Mouse (Mus musculus) forebrain, embryonic 15.5 days (tissue): Measurements from ENCODE around the gene Nr1i3. TPM values are rescaled to one million over a fixed set of nuclear protein-coding genes. Genes with fewer than 3 reads are reported as not detected.
A peak's percentile ranks its signal among the peaks of the same experiment; 100 is the strongest.

Source experiments
- ATAC-seq: fragments of 200-750 bp; cut with Nextera tagmentation; replicated peaks from 2 replicates; pipeline ENCODE4 v1.8.0; 2017; ENCODE audit warnings: mild to moderate bottlenecking, moderate TSS enrichment, moderate library complexity
- H3K27ac ChIP-seq: fragments of 300-500 bp; sonication (generic); replicated peaks from 2 replicates; pipeline ENCODE4 v1.5.1; 2015; ENCODE audit warnings: mild to moderate bottlenecking, inconsistent platforms
- H3K27me3 ChIP-seq: fragments of 300-500 bp; sonication (generic); 2 replicates; pipeline ENCODE4 v1.6.1; 2015; ENCODE audit warnings: inconsistent platforms
- H3K36me3 ChIP-seq: fragments of 300-500 bp; sonication (generic); 2 replicates; pipeline ENCODE4 v1.6.1; 2015; ENCODE audit warnings: mild to moderate bottlenecking, inconsistent platforms
- H3K4me1 ChIP-seq: fragments of 300-500 bp; sonication (generic); 2 replicates; pipeline ENCODE4 v1.6.1; 2015; ENCODE audit warnings: inconsistent platforms
- H3K4me2 ChIP-seq: fragments of 300-500 bp; sonication (generic); replicated peaks from 2 replicates; pipeline ENCODE4 v1.6.1; 2015; ENCODE audit warnings: mild to moderate bottlenecking, inconsistent platforms
- H3K4me3 ChIP-seq: fragments of 300-500 bp; sonication (generic); 2 replicates; pipeline ENCODE4 v1.5.1; 2015; ENCODE audit warnings: mild to moderate bottlenecking, inconsistent platforms
- H3K9ac ChIP-seq: fragments of 300-500 bp; sonication (generic); replicated peaks from 2 replicates; pipeline ENCODE4 v1.6.1; 2015; ENCODE audit warnings: mild to moderate bottlenecking, inconsistent platforms
- H3K9me3 ChIP-seq: fragments of 300-500 bp; sonication (generic); 2 replicates; pipeline ENCODE4 v1.6.1; 2016; ENCODE audit warnings: inconsistent platforms
- WGBS: fragments of 180-500 bp; shearing (Covaris S2); methylation state at CpG from one replicate; pipeline ENCODE4 v1.1.7; 2015; ENCODE audit warnings: mixed read lengths; 5-methylcytosine and 5-hydroxymethylcytosine counted together
- polyA plus RNA-seq: library from polyadenylated mRNA; unstranded; fragments of >200 nt; fragmentation: Nextera tagmentation; extraction: Ambion mirVana; gene quantifications from 2 replicates; pipeline ENCODE4 v1.2.1, GENCODE M21; 2015

The Nr1i3 gene
- polyA plus RNA-seq, 1 experiment from 2014 or later = 0.22 TPM

DNA sequence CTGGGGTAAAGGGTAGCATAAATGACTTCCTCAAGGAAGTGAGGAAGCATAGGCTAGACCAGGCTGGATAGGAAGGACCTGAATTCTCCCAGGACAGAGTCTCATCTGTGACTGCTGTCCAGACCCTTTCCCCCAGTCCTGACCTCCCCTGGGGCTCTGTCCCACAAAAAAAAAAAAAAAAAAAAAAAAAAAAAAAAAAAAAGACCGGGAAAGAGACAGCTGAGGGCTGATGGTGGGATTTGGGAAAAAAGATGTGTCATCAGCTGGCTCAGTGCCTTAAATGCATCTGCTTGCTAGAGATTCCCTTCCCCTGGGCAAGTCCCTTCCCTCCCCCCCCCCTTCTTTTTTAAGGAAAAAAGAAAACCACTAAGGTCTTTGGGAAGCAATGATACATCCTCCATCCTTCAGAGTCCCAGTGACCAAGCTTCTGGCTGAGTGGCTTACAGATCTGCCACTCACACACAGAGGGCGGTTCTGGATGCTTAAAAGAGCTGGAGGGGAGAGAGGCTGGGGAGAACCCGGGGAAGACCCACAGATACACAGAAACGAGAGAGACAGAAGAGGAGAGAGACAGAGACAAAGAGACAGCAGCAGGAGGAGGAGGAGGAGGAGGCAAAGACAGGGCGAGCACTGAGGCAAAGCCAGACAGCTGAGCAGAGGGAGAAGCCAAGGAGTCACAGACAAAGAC is 36.3 kb downstream of the Nr1i3 start, which contains the start of gene Adamts4:
Adamts4 (plus strand) TSS at position 509 of the 688 bp plus-strand sequence.
- Histone ChIP-seq H3K4me1 (peaks cover 61% of the 10 kb centered on the region), H3K4me3 (peak within 1 kb of the TSS; percentile 32), H3K4me2 (peak within 1 kb of the TSS; percentile 47), H3K9ac (peak within 1 kb of the TSS; percentile 41), H3K36me3 (no peaks in the 10 kb centered on the region), H3K9me3 (no peaks in the 10 kb centered on the region), H3K27me3 (no peaks in the 10 kb centered on the region), H3K27ac (peak within 1 kb of the TSS; percentile 85)
- 12% methylated on average over 5 of the region's 5 CpGs for WGBS
- 0 out of 2 replicates have a peak, but pooled peaks have one; percentile 29 for ATAC-seq

DNA sequence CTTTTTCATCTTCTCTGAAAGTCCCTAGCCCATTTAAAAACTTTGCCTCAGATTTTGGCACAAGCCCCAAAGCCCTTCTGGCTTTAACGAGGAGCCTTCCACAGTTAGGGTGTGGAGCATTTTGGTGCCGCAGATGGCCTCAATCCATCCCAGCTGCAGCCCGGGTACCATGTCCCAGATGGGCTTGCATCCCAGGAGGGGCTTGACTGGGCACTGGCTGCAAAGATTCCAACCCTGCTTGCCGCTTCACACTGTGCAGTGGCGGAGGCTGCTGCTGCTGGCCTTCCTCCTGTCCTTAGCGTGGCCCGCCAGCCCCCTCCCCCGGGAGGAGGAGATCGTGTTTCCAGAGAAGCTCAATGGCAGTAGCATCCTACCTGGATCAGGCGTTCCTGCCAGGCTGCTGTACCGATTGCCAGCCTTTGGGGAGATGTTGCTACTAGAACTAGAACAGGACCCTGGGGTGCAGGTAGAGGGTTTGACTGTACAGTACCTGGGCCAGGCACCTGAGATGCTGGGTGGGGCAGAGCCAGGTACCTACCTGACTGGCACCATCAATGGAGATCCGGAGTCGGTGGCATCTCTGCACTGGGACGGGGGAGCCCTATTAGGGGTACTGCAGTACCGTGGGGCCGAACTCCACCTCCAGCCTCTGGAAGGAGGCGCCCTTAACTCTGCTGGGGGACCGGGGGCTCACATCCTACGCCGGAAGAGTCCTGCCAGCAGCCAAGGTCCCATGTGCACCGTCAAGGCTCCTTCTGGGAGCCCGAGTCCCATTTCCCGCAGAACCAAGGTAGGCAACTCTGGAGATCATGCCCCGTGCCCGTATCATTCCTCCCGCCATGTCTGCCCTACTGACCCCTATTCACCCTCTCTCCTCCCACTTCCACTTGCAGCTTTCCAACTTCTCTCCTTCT is 37.2 kb downstream of the Nr1i3 start, which contains the start of gene Ndufs2:
Ndufs2 (minus strand) TSS at position 709 of the 914 bp plus-strand sequence.
- ATAC-seq = peak; percentile 32
- H3K27ac ChIP-seq = peak within 1 kb of the TSS; percentile 85
- 18% methylated on average over 26 of the region's 26 CpGs for WGBS
- peak within 1 kb of the TSS; percentile 41 for H3K9ac ChIP-seq
- H3K9me3 ChIP-seq = no peaks in the 10 kb centered on the region
- peak within 1 kb of the TSS; percentile 32 for H3K4me3 ChIP-seq
- peaks cover 56% of the 10 kb centered on the region for H3K4me1 ChIP-seq
- H3K27me3 ChIP-seq = no peaks in the 10 kb centered on the region
- H3K36me3 ChIP-seq = no peaks in the 10 kb centered on the region
- H3K4me2 ChIP-seq = peak within 1 kb of the TSS; percentile 47

DNA sequence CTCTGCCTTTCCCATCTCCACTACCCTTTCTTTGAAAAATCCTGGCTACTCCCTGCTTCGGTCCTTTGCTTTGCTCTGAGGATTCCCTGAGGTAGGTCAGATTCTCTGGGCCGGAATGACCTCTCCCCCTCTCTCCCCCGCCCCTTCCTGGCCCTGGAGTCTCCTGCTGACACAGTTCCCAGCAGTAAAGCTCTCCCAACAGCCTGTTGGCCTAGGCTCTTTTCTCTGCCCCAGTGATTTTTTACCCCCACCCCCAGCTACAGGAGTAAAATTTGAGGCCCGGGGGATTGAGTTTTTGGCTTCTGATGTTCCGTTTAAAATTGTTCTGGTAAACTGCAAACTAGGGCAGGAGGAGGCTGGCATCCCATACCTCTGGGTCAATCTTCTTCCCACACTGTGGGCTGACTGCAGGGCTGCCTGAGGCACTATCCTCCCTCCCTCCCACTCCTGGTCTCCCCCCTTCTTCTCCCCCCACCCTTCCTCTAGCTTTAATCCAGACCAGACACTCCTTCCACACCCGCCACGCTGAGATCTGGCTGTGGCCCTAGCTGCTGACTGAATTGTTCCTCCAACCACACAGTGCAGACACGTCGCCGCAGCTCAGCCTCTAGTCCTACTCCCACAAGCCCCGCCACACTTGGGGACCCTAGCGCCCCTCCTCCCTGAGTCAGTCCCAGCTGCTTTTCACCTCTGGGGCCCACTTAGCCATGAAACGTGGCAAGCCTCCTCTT is 38.0 kb downstream of the Nr1i3 start:
- H3K27me3 ChIP-seq = no peaks in the 10 kb centered on the region
- H3K9me3 ChIP-seq = no peaks in the 10 kb centered on the region
- 7% methylated on average over 13 of the region's 13 CpGs for WGBS
- H3K4me3 ChIP-seq = peak overlapping the region; percentile 32
- H3K27ac ChIP-seq = peak overlapping the region; percentile 85
- peak overlapping the region; percentile 47 for H3K4me2 ChIP-seq
- ATAC-seq = no peak
- H3K4me1 ChIP-seq = peaks cover 51% of the 10 kb centered on the region
- H3K36me3 ChIP-seq = no peaks in the 10 kb centered on the region
- H3K9ac ChIP-seq = peak overlapping the region; percentile 16; the same call in 1 of the 2 replicates

DNA sequence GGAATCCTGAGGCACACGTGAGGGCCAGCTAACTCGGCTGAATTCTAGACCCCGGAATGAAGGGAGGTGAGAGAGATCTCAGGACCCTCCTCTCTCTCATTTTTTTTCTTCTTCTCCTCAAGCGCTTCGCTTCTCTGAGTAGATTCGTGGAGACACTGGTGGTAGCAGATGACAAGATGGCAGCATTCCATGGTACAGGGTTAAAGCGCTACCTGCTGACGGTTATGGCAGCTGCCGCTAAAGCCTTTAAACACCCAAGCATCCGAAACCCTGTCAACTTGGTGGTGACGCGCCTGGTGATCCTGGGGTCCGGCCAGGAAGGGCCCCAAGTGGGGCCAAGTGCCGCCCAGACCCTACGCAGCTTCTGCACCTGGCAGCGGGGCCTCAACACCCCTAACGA is 38.6 kb downstream of the Nr1i3 start:
- peak overlapping the region; percentile 47 for H3K4me2 ChIP-seq
- ATAC-seq = no peak
- WGBS = 47% methylated on average over 17 of the region's 17 CpGs
- no peak overlapping the region for H3K9ac ChIP-seq
- H3K27ac ChIP-seq = peak overlapping the region; percentile 85
- H3K36me3 ChIP-seq = no peaks in the 10 kb centered on the region
- H3K9me3 ChIP-seq = no peaks in the 10 kb centered on the region
- peak overlapping the region; percentile 32; the same call in 1 of the 2 replicates for H3K4me3 ChIP-seq
- peaks cover 47% of the 10 kb centered on the region for H3K4me1 ChIP-seq
- no peaks in the 10 kb centered on the region for H3K27me3 ChIP-seq

DNA sequence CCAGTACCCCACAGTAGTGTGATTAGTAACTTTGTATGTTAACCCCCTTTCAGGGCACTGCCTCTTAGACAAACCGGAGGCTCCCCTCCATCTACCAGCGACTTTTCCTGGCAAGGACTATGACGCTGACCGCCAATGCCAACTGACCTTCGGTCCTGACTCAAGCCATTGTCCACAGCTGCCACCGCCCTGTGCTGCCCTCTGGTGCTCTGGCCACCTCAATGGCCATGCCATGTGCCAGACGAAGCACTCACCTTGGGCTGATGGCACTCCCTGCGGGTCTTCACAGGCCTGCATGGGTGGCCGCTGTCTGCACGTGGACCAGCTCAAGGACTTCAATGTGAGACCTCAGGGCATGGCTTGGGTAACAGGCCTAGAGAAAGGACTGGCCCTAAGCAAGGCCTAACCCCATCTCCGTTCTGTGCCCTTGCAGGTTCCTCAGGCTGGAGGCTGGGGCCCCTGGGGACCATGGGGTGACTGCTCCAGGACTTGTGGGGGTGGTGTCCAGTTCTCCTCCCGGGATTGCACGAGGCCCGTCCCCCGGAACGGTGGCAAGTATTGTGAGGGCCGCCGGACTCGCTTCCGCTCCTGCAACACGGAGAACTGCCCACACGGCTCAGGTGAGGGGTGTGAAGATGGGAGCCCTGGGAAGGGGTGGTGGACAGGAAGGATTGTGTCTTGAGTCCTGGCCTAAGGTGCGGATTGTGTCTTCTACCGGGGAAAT is 42.5 kb downstream of the Nr1i3 start:
- Histone ChIP-seq H3K36me3 (no peaks in the 10 kb centered on the region), H3K4me3 (no peak overlapping the region), H3K9me3 (no peaks in the 10 kb centered on the region), H3K27me3 (no peaks in the 10 kb centered on the region), H3K4me1 (peaks cover 16% of the 10 kb centered on the region), H3K9ac (no peak overlapping the region), H3K27ac (no peak overlapping the region), H3K4me2 (no peak overlapping the region)
- 90% methylated on average over 24 of the region's 24 CpGs for WGBS
- no peak for ATAC-seq

DNA sequence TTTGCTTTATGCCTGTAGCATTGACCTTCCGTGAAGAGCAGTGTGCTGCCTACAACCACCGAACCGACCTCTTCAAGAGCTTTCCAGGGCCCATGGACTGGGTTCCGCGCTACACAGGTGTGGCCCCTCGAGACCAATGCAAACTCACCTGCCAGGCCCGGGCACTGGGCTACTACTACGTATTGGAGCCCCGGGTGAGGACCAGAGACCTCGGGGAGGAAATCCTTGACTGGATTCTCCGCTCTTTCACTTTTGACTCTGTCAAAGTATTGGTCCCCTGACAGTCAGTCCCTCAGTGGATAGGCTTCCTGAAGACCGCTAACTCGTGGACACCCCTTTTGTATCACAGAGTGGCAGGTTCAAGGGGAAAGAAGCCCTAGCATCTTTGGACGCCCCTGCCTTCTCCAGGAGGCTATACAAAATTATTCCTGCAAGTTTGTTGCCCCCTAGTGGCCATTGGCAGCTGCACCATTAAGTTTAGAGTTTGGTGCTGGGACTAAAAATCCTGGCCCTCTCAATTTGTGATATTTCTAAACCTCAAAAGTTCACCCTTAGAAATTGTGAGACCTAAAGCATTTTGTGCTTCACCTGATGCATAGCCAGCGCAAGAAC is 43.3 kb downstream of the Nr1i3 start:
- 65% methylated on average over 15 of the region's 15 CpGs for WGBS
- H3K9ac ChIP-seq = no peak overlapping the region
- H3K4me2 ChIP-seq = no peak overlapping the region
- no peak overlapping the region for H3K27ac ChIP-seq
- H3K4me3 ChIP-seq = no peak overlapping the region
- H3K36me3 ChIP-seq = no peaks in the 10 kb centered on the region
- peak; percentile 4; the same call in 1 of the 2 replicates for ATAC-seq
- H3K27me3 ChIP-seq = no peaks in the 10 kb centered on the region
- H3K4me1 ChIP-seq = peaks cover 11% of the 10 kb centered on the region
- no peaks in the 10 kb centered on the region for H3K9me3 ChIP-seq

DNA sequence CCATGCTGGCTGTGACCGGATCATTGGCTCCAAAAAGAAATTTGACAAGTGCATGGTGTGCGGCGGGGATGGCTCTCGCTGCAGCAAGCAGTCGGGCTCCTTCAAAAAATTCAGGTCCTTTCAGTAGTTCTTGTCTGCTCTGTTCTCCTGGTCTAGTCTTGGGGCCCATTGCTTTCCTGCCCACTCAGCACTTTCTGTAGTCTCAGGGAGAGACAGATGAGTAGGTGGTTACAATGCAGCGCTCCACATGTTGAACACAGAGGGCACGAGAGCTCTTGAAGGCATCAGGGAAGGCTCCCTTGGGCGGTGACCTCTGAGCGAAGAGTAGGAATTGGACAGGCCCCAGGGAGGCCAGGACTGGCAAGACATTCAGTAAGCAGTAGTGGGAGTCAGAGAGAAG is 44.0 kb downstream of the Nr1i3 start:
- Histone ChIP-seq H3K9ac (no peak overlapping the region), H3K4me2 (no peak overlapping the region), H3K27ac (no peak overlapping the region), H3K36me3 (no peaks in the 10 kb centered on the region), H3K4me1 (peaks cover 11% of the 10 kb centered on the region), H3K4me3 (no peak overlapping the region), H3K9me3 (no peaks in the 10 kb centered on the region), H3K27me3 (no peaks in the 10 kb centered on the region)
- no peak for ATAC-seq
- 83% methylated on average over 9 of the region's 9 CpGs for WGBS

DNA sequence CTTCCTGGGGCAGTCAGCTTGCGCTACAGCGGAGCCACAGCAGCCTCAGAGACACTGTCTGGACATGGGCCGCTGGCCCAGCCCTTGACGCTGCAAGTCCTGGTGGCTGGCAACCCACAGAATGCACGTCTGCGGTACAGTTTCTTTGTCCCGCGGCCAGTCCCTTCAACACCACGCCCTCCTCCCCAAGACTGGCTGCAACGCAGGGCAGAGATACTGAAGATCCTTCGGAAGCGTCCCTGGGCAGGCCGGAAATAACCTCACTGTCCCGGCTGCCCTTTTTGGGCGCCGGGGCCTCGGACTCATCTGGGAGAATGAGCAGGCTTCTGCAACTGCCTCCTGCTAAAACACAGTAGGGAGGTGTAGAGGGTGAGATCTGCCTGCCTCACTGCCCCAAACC is 45.2 kb downstream of the Nr1i3 start:
- Histone ChIP-seq H3K9ac (no peak overlapping the region), H3K36me3 (no peaks in the 10 kb centered on the region), H3K4me3 (no peak overlapping the region), H3K27me3 (no peaks in the 10 kb centered on the region), H3K4me1 (peaks cover 17% of the 10 kb centered on the region), H3K9me3 (no peaks in the 10 kb centered on the region), H3K27ac (no peak overlapping the region), H3K4me2 (no peak overlapping the region)
- 84% methylated on average over 17 of the region's 17 CpGs for WGBS
- no peak for ATAC-seq

DNA sequence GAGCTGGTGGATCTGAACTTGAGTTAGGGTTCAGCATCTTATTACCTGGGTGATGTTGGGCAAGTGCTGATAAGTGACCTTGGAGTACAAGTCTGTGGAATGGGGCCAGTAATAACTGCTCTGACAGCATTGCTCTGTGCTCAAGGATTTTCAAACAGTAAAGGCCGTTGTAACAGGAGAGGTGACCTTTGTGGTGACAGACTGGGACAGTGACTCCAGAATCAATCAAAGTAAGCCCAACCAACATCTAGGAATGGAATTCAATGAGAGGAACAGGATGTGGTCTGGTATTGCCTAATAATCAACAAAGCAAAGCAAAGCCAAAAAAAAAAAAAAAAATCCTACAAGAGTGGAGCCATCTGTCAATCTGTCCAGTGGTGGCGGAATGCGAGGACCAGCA is 46.5 kb downstream of the Nr1i3 start:
- Histone ChIP-seq H3K9me3 (no peaks in the 10 kb centered on the region), H3K4me3 (no peak overlapping the region), H3K27ac (no peak overlapping the region), H3K4me1 (peaks cover 18% of the 10 kb centered on the region), H3K36me3 (no peaks in the 10 kb centered on the region), H3K9ac (no peak overlapping the region), H3K4me2 (no peak overlapping the region), H3K27me3 (no peaks in the 10 kb centered on the region)
- WGBS = 79% methylated on average over 3 of the region's 3 CpGs
- no peak for ATAC-seq

DNA sequence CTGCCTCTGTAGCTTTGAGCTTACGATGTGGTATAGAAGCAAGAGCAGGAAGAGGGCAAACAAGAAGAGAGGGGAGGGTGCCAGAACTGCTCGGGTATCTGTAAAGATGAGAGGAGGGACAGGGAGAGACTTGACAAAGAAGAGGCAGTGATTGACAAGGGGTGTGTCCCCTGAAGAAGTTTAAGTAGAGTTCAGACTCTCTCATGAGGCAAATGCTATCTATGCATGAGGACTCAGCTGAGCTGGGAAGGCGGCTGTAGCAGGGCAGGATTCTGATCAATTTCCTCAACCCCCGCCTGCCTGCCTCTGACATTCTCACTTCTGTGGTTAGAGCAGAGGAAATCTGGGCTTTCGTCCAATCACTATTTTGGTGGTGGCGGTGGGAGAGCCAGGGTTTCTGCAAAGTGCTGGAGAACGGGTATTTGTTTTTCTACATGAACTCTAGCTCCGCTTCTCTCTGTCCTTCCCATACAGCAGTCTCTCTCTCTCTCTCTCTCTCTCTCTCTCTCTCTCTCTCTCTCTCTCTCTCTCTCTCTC is 48.9 kb downstream of the Nr1i3 start:
- no peaks in the 10 kb centered on the region for H3K27me3 ChIP-seq
- under 1% methylated on average over 8 of the region's 8 CpGs for WGBS
- peak; percentile 86 for ATAC-seq

More for the DNA sequence above, 48.9 kb downstream of the Nr1i3 start:
- Histone ChIP-seq H3K4me1 (peaks cover 18% of the 10 kb centered on the region), H3K9ac (peak overlapping the region; percentile 29; the same call in 1 of the 2 replicates), H3K4me2 (peak overlapping the region; percentile 50), H3K4me3 (peak overlapping the region; percentile 29), H3K9me3 (no peaks in the 10 kb centered on the region), H3K27ac (peak overlapping the region; percentile 94), H3K36me3 (no peaks in the 10 kb centered on the region)
